Mouse (Mus musculus): ENCODE data around the gene Fitm1. TPM values are rescaled to one million over a fixed set of nuclear protein-coding genes. Genes with fewer than 3 reads are reported as not detected.

Gene Fitm1
- polyA plus RNA-seq, 1 experiment from 2014 or later, result 0.58 TPM

- peaks cover 6% of the 10 kb centered on the region for H3K36me3 ChIP-seq (ENCODE audit: control insufficient read depth, insufficient read depth, low read length)
- 66% methylated on average over 6 of the region's 6 CpGs for WGBS
- no peaks in the 10 kb centered on the region for H3K27me3 ChIP-seq (ENCODE audit: control insufficient read depth, insufficient read depth, low read length)
- H3K27ac ChIP-seq (ENCODE audit: low read depth, low read length), result no peak overlapping the region
- peak overlapping the region; percentile 61; the same call in 1 of the 2 replicates for H3K4me2 ChIP-seq (ENCODE audit: low read depth, low read length)
- H3K9me3 ChIP-seq (ENCODE audit: control insufficient read depth, low read length), result no peaks in the 10 kb centered on the region
- peaks cover 10% of the 10 kb centered on the region; the same call in 1 of the 2 replicates for H3K4me1 ChIP-seq (ENCODE audit: control insufficient read depth, insufficient read depth, low read length)
- ATAC-seq (ENCODE audit: low read depth), result no peak
- 0 out of 2 replicates have a peak overlapping the region, but pooled peaks have one; percentile 63 for H3K9ac ChIP-seq (replicated peaks; ENCODE audit: low read depth, low read length)
- H3K4me3 ChIP-seq (ENCODE audit: low read depth, low read length), result no peak overlapping the region
These were observed 10.1 kb downstream of the Fitm1 start for GRCm38 (mm10) chr14:55585566-55585960.

DNA sequence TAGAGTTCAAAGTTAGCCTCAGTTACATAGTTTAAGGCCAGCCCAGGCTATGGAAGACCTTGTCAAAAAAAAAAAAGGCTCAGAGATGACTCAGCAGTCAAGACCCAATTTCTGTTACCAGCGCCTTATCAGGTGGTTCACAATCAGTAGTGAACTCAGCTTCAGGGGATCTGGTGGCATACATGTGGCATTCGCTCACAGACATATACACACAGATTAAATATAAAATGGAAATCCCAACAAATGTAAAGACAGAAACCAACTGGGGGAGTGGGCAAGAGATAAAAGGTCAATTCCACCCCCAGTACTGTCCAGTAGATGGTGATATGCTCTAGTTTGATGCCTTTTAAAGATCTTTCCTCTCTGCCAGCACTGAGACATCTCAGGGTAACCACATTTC is 10.7 kb downstream of the Fitm1 start:
- Histone ChIP-seq H3K4me1 (ENCODE audit: control insufficient read depth, insufficient read depth, low read length) (peaks cover 10% of the 10 kb centered on the region; the same call in 1 of the 2 replicates), H3K27me3 (ENCODE audit: control insufficient read depth, insufficient read depth, low read length) (no peaks in the 10 kb centered on the region), H3K36me3 (ENCODE audit: control insufficient read depth, insufficient read depth, low read length) (peaks cover under 1% of the 10 kb centered on the region), H3K27ac (ENCODE audit: low read depth, low read length) (no peak overlapping the region), H3K9ac (replicated peaks; ENCODE audit: low read depth, low read length) (no peak overlapping the region), H3K4me3 (ENCODE audit: low read depth, low read length) (no peak overlapping the region), H3K4me2 (ENCODE audit: low read depth, low read length) (no peak overlapping the region), H3K9me3 (ENCODE audit: control insufficient read depth, low read length) (no peaks in the 10 kb centered on the region)
- WGBS, result 96% methylated on average over 2 of the region's 2 CpGs
- no peak for ATAC-seq (ENCODE audit: low read depth)

- Histone ChIP-seq H3K27ac (ENCODE audit: low read depth, low read length) (no peak overlapping the region), H3K4me2 (ENCODE audit: low read depth, low read length) (no peak overlapping the region), H3K9ac (replicated peaks; ENCODE audit: low read depth, low read length) (no peak overlapping the region), H3K4me1 (ENCODE audit: control insufficient read depth, insufficient read depth, low read length) (peaks cover 26% of the 10 kb centered on the region), H3K36me3 (ENCODE audit: control insufficient read depth, insufficient read depth, low read length) (peaks cover 4% of the 10 kb centered on the region), H3K27me3 (ENCODE audit: control insufficient read depth, insufficient read depth, low read length) (no peaks in the 10 kb centered on the region), H3K4me3 (ENCODE audit: low read depth, low read length) (no peak overlapping the region), H3K9me3 (ENCODE audit: control insufficient read depth, low read length) (no peaks in the 10 kb centered on the region)
- ATAC-seq (ENCODE audit: low read depth), result no peak
- 92% methylated on average over 5 of the region's 5 CpGs for WGBS
These were observed 13.9 kb downstream of the Fitm1 start for GRCm38 (mm10) chr14:55589271-55589670.

DNA sequence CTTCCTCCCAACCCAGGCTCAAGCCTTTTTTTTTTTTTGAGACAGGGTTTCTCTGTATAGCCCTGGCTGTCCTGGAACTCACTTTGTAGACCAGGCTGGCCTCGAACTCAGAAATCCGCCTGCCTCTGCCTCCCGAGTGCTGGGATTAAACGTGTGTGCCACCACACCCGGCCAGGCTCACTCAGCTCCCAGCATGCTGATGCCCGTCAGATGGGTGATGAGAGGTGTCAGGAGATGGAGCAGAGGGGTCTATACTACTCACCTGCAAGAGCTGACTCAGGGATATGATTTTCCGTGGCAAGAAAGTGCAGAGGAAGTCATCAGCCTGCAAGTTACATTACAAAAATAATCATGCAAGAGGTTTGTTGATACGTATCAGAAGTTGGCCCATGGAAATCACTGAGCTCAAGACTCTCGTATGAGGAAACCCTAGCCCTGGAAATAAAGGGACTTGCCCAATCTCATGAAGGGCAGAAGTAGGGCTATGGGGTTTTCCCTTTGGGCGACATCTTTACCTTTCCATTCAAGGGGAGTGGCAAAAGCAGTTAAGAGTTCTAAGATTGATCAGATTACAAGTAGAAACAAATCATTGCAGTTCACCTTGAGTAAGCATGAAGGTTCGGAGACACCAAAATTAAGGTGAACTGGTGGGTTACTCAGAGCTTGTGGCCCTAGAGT is 14.5 kb downstream of the Fitm1 start:
- Histone ChIP-seq H3K9ac (replicated peaks; ENCODE audit: low read depth, low read length) (peak overlapping the region; percentile 83; the same call in 1 of the 2 replicates), H3K27ac (ENCODE audit: low read depth, low read length) (peak overlapping the region; percentile 93; the same call in 1 of the 2 replicates), H3K4me2 (ENCODE audit: low read depth, low read length) (peak overlapping the region; percentile 96), H3K36me3 (ENCODE audit: control insufficient read depth, insufficient read depth, low read length) (peaks cover 10% of the 10 kb centered on the region), H3K9me3 (ENCODE audit: control insufficient read depth, low read length) (no peaks in the 10 kb centered on the region), H3K4me3 (ENCODE audit: low read depth, low read length) (peak overlapping the region; percentile 91), H3K27me3 (ENCODE audit: control insufficient read depth, insufficient read depth, low read length) (no peaks in the 10 kb centered on the region), H3K4me1 (ENCODE audit: control insufficient read depth, insufficient read depth, low read length) (peaks cover 22% of the 10 kb centered on the region)
- WGBS, result 91% methylated on average over 11 of the region's 11 CpGs
- no peak for ATAC-seq (ENCODE audit: low read depth)

- peak within 1 kb of the TSS; percentile 91 for H3K4me3 ChIP-seq (ENCODE audit: low read depth, low read length)
- peaks cover 22% of the 10 kb centered on the region for H3K4me1 ChIP-seq (ENCODE audit: control insufficient read depth, insufficient read depth, low read length)
- under 1% methylated on average over 22 of the region's 22 CpGs for WGBS
- no peaks in the 10 kb centered on the region for H3K27me3 ChIP-seq (ENCODE audit: control insufficient read depth, insufficient read depth, low read length)
- peak within 1 kb of the TSS; percentile 93 for H3K27ac ChIP-seq (ENCODE audit: low read depth, low read length)
- no peaks in the 10 kb centered on the region for H3K9me3 ChIP-seq (ENCODE audit: control insufficient read depth, low read length)
- peak within 1 kb of the TSS; percentile 83 for H3K9ac ChIP-seq (replicated peaks; ENCODE audit: low read depth, low read length)
- H3K36me3 ChIP-seq (ENCODE audit: control insufficient read depth, insufficient read depth, low read length), result peaks cover 19% of the 10 kb centered on the region
- ATAC-seq (ENCODE audit: low read depth), result peak; percentile 95
- H3K4me2 ChIP-seq (ENCODE audit: low read depth, low read length), result peak within 1 kb of the TSS; percentile 96
These were observed 15.4 kb downstream of the Fitm1 start, which contains the start of gene Psme2 for GRCm38 (mm10) chr14:55590748-55591330. Gene Psme2 (minus strand): TSS chr14:55591113.

- Histone ChIP-seq H3K4me2 (ENCODE audit: low read depth, low read length) (peak within 1 kb of the TSS; percentile 96), H3K27me3 (ENCODE audit: control insufficient read depth, insufficient read depth, low read length) (no peaks in the 10 kb centered on the region), H3K4me1 (ENCODE audit: control insufficient read depth, insufficient read depth, low read length) (peaks cover 22% of the 10 kb centered on the region), H3K9me3 (ENCODE audit: control insufficient read depth, low read length) (no peaks in the 10 kb centered on the region), H3K36me3 (ENCODE audit: control insufficient read depth, insufficient read depth, low read length) (peaks cover 25% of the 10 kb centered on the region), H3K4me3 (ENCODE audit: low read depth, low read length) (peak within 1 kb of the TSS; percentile 91), H3K27ac (ENCODE audit: low read depth, low read length) (peak within 1 kb of the TSS; percentile 93), H3K9ac (replicated peaks; ENCODE audit: low read depth, low read length) (peak within 1 kb of the TSS; percentile 83)
- peak; percentile 92 for ATAC-seq (ENCODE audit: low read depth)
- WGBS, result 0% methylated on average over 32 of the region's 33 CpGs
These were observed 16.0 kb downstream of the Fitm1 start, which contains the start of gene Rnf31 for GRCm38 (mm10) chr14:55591331-55591891. Gene Rnf31 (plus strand): TSS chr14:55591708.

DNA sequence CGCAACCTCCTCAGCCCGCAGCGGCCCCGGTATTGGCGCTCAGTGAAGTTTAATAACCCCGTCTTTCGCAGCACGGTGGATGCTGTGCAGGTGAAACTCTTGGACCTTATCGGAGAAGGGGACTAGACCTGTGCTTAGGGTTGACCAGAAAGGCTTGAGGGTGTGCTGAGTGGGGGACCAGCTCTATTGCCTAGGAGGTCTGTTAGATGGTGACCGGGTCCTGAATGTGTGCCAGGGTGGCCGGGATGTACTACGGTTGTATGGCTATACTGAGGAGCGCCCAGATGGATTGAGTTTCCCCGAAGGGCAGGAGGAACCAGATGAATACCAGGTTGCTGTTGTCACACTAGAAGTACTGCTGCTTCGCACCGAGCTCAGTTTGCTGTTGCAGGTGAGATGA is 16.8 kb downstream of the Fitm1 start:
- Histone ChIP-seq H3K9me3 (ENCODE audit: control insufficient read depth, low read length) (no peaks in the 10 kb centered on the region), H3K9ac (replicated peaks; ENCODE audit: low read depth, low read length) (peak overlapping the region; percentile 83), H3K4me1 (ENCODE audit: control insufficient read depth, insufficient read depth, low read length) (peaks cover 22% of the 10 kb centered on the region), H3K27me3 (ENCODE audit: control insufficient read depth, insufficient read depth, low read length) (no peaks in the 10 kb centered on the region), H3K27ac (ENCODE audit: low read depth, low read length) (no peak overlapping the region), H3K4me3 (ENCODE audit: low read depth, low read length) (peak overlapping the region; percentile 91), H3K36me3 (ENCODE audit: control insufficient read depth, insufficient read depth, low read length) (peaks cover 33% of the 10 kb centered on the region), H3K4me2 (ENCODE audit: low read depth, low read length) (peak overlapping the region; percentile 96)
- ATAC-seq (ENCODE audit: low read depth), result no peak
- 8% methylated on average over 16 of the region's 16 CpGs for WGBS

DNA sequence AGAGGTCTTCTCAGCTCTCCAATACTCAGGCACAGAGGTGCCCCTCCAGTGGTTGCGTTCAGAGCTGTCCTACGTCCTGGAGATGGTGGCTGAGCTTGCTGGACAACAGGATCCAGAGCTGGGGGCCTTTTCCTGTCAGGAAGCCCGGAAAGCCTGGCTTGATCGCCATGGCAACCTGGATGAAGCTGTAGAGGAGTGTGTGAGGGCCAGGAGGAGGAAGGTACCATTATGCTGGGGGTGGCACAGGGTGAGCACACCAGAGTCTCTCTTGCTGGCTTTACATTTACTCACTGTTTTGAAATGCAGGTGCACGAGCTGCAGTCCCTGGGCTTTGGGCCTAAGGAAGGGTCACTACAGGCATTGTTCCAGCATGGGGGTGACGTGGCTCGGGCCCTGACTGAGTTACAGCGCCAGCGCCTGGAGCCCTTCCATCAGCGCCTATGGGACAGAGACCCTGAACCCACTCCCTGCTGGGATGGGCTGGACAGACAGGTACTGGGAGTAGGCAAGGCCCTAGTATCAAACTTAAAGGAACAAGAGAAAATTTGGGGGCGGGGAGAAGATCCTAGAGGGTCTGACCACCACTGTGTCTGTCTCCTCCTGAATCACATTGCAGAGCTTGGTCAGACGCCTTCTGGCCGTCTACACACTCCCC is 20.7 kb downstream of the Fitm1 start:
- Histone ChIP-seq H3K4me3 (ENCODE audit: low read depth, low read length) (no peak overlapping the region), H3K27ac (ENCODE audit: low read depth, low read length) (no peak overlapping the region), H3K27me3 (ENCODE audit: control insufficient read depth, insufficient read depth, low read length) (no peaks in the 10 kb centered on the region), H3K36me3 (ENCODE audit: control insufficient read depth, insufficient read depth, low read length) (peaks cover 60% of the 10 kb centered on the region), H3K9me3 (ENCODE audit: control insufficient read depth, low read length) (no peaks in the 10 kb centered on the region), H3K9ac (replicated peaks; ENCODE audit: low read depth, low read length) (no peak overlapping the region), H3K4me2 (ENCODE audit: low read depth, low read length) (no peak overlapping the region), H3K4me1 (ENCODE audit: control insufficient read depth, insufficient read depth, low read length) (peaks cover 17% of the 10 kb centered on the region)
- WGBS, result 75% methylated on average over 13 of the region's 13 CpGs
- ATAC-seq (ENCODE audit: low read depth), result no peak

Measured in neural tube, embryonic 14.5 days (tissue).